Mouse (Mus musculus) bone marrow macrophage, adult 2 months (primary cell): ENCODE results near the gene Catsperg1.

Source experiments
- CTCF ChIP-seq: IDR thresholded peaks from 2 replicates; pipeline ENCODE4 v1.5.1; 2012; ENCODE audit warnings: low read depth, mild to moderate bottlenecking, low read length, moderate library complexity
- POLR2A ChIP-seq: IDR thresholded peaks from 2 replicates; pipeline ENCODE4 v1.6.1; 2012; ENCODE audit warnings: mild to moderate bottlenecking, low read depth, low read length, borderline replicate concordance

GRCm38 (mm10) chr7:29262151-29262550 lies 48.3 kb upstream of the Catsperg1 start:
- TF ChIP-seq POLR2A = no peak
- TF ChIP-seq CTCF = no peak
